Mouse (Mus musculus) hematopoietic stem cell, adult 5-6 weeks (primary cell): ENCODE results near the gene Plekhh2. TPM values are rescaled to one million over a fixed set of nuclear protein-coding genes. Genes with fewer than 3 reads are reported as not detected.

Experiments
- ATAC-seq, 2 experiments: fragments of 125-278 bp in 1 of 2; replicated peaks in 1 of 2; 2 replicates each; pipeline ENCODE4 v1.8.0; 2016 to 2017; ENCODE audit warnings: inconsistent platforms in 2 of 2, mild to moderate bottlenecking in 2 of 2, moderate number of reproducible peaks in 2 of 2, low read depth in 1 of 2, moderate TSS enrichment in 1 of 2; ENCODE audit not compliant: low FRiP score in 2 of 2, poor library complexity in 2 of 2, severe bottlenecking in 2 of 2, insufficient read depth in 1 of 2, low TSS enrichment in 1 of 2
- total RNA-seq: library from RNA; stranded (forward); fragments of 172-1452, 232-1000 nt; gene quantifications from 2 replicates; pipeline ENCODE4 v1.2.3, GENCODE M21; 2017

The Plekhh2 gene
- total RNA-seq, 1 experiment from 2014 or later, result not detected

GRCm38 (mm10) chr17:84644292-84645050 is 132.8 kb downstream of the Plekhh2 start:
- ATAC-seq, result no peak

DNA sequence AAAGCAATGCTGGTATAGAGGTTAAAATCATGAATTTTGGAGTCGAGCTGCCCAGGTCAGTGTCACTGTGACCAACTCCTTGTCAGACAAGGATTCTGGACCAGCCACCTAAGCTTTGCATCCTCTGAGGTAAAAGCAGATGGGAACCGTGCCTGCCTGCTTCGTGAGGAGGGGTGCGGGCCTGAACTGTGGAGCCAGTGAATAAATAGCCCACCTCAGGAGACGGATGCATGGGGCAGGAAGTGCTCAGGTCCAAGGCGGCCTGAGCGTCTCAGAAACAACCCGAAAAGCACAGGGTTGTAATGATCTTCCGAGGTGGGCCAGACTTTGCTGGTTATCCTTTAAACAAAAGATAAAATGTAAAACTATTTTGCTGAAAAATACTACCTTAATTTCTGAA is 133.4 kb downstream of the Plekhh2 start:
- ATAC-seq, result no peak

- ATAC-seq, result no peak
Observed at GRCm38 (mm10) chr17:84645894-84646293, 134.2 kb downstream of the Plekhh2 start.

- no peak; a peak in 1 of 4 replicates for ATAC-seq
Observed at GRCm38 (mm10) chr17:84646477-84646876, 134.8 kb downstream of the Plekhh2 start.

GRCm38 (mm10) chr17:84647630-84648029 is 135.9 kb downstream of the Plekhh2 start:
- ATAC-seq, result peak; percentile 65 to 80; a peak in 2 of 4 replicates

- ATAC-seq, result no peak
Observed at GRCm38 (mm10) chr17:84650302-84651017, 138.8 kb downstream of the Plekhh2 start.

- no peak for ATAC-seq
Observed at GRCm38 (mm10) chr17:84653544-84653943, 141.8 kb downstream of the Plekhh2 start.

DNA sequence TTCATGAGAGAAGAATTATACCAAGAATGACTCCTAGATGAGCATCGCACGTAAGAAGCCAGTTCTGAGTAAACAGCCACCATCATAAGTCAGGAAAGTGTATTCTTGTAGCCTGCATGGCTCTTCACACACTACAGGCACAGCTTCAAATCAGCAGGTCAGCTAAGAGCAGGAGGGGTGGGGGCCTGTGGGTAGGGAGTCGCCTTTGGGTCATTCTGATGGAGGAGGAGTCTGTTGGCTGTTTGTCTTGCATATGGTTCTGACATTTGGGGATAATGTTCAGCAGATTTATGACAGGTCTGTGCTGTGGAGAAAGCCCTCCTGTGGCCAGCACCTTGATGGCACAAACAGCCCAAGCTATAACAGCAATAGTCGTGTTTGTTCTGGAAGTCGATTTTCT is 144.5 kb downstream of the Plekhh2 start:
- no peak for ATAC-seq

DNA sequence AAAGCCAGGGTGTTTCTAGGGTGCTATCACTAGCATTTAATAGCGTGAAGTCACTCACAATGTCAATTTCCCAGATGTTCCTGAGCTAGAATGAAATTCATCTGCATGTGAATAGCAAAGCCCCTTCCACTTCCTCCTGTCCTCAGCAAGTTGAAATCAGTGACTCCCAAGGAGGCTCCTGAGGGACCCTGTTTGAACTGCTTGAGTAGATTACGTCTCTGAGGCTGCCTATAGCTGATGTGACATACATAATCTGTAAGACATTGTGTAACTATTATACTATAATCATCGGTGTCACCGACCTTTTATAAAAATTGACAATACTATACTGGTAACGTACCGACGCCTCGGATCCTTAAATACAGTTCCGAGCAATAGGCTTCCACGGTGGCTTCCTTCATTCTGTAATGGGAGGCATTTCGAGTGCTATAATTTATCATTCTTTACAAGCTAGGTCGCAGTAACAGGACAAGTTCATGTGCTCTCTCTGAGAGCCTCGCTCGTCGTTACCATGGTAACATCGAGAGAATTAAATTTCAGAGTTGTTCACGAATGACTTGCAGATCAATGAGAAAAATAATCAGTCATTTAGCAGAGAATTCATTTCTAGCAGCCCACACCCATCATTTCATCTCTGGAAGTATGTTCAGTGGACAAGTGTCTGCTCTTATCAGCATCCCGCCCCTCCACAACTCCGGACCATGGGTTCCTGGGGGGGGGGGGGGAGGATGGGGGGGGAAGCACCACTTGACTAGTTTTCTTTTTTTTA is 145.1 kb downstream of the Plekhh2 start:
- ATAC-seq, result no peak

DNA sequence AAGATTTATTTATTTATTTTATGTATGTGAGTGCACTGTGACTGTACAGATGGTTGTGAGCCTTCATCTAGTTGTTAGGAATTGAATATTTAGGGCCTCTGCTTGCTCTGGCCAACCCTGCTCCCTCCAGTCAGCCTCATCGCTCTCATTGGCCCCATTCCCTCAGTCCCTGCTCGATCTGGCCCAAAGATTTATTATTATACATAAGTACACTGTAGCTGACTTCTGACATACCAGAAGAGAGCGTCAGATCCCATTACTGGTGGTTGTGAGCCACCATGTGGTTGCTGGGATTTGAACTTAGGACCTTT is 145.7 kb downstream of the Plekhh2 start:
- ATAC-seq, result no peak

DNA sequence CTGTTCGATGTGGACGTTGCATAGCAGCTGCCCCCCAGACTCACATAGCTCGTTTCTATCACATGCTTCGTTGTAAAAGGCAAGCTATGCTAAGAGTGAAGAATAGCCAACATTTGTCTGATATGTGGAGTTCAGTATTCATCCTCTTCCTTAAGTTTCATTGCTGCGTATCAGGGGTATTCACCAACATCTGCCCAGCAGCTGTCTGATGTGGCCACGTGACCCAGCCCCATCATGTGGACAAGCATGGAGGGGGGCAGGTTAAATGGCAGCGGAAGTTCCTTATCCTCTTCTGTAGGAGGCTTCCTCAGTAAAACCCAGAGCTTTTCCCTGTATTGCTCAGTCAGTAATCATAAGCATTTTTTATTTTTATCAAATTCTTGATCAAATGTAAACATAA is 146.1 kb downstream of the Plekhh2 start:
- no peak for ATAC-seq

DNA sequence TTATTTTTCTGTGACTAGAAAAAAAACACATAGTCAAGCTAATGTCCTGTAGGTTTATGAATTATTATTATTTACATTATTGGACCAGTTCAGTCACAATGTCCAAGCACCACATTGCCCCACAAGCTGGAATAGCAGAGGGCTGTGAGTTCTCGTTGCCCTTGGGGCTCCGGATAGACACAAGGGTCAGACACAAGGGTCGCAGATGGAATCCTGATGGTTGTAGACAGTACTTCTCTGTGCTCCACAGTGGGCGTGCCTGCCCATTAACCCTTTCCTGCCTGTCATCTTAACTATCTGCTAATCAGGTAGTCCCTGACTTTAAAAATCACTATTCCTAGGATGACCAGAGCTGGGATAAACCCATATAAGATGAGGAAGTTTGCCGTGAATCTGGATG is 146.5 kb downstream of the Plekhh2 start:
- ATAC-seq, result no peak

DNA sequence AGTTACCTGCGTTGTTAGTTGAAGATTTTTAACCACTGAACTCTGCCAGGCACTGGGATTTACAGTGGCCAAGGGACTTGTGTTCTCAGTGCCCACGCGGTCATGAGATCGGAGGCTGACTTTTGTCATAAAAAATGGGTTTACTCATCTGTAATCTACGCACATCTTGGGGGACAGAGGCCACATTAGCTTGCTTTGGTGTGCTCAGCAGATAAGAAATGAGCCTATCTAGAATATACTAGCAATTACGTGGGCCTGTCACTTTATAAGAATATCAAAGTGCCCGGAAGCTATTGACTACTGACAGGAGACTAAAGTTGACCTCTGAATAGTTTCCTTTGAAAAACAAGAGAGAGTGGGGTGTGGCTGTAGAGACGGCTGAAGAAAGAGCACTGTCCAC is 147.3 kb downstream of the Plekhh2 start:
- ATAC-seq, result no peak

DNA sequence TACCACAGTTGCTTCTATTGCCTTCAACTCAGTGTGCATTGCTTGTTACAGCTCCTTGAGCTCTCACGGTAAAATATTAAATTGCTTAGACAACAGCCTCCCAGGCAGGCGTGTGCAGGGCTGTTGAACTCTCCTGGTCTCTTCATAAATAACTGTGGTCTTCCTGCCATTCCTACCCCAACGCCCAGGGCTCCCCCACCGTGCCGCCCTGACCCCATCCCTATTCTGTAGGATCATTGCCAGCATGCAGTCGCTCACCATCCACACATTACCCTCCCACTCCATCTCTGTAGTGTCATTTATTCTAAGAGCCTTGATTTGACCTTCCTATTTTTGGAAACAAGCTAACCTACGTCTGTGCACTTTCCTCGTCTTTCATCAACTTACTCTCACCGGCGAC is 153.4 kb downstream of the Plekhh2 start:
- no peak for ATAC-seq

GRCm38 (mm10) chr17:84665691-84666090 is 154.0 kb downstream of the Plekhh2 start:
- ATAC-seq, result 0 out of 4 replicates have a peak, but pooled peaks of 1 of the 2 experiments have one; percentile 38

- no peak for ATAC-seq
Observed at GRCm38 (mm10) chr17:84667848-84668247, 156.2 kb downstream of the Plekhh2 start.
